9 mouse cellular contexts compared by ENCODE assay signal in genomic region chr11:118102838-118103237, GRCm38 (mm10). TPM values are rescaled to one million over a fixed set of nuclear protein-coding genes. Genes with fewer than 3 reads are reported as not detected.
DNase-seq lines count a peak whose midpoint lies in the region; ATAC-seq lines count a peak whose summit lies in the region.
"Had no signal": no experiment of that assay in that cellular context is flagged by ENCODE, and none has a peak within 500 bp of the region (broad histone marks: within the 10 kb centered on the region; RNA-seq: fewer than 3 reads in every experiment).

No protein-coding gene starts in this region.

- H3K9me3 ChIP-seq in midbrain, embryonic 10.5 days (replicated peaks): no peaks in the 10 kb centered on the region
- H3K9me3 ChIP-seq in midbrain, embryonic 15.5 days: no peaks in the 10 kb centered on the region
- H3K9me3 ChIP-seq in limb, embryonic 11.5 days (ENCODE audit: control insufficient read depth, low read length): no peaks in the 10 kb centered on the region
- no peaks in the 10 kb centered on the region for H3K9me3 ChIP-seq in stomach, embryonic 15.5 days
- H3K9me3 ChIP-seq: embryonic facial prominence, embryonic 15.5 days had no signal

- H3K27ac ChIP-seq in midbrain, embryonic 10.5 days (replicated peaks): no peak overlapping the region
- no peak overlapping the region for H3K27ac ChIP-seq in midbrain, embryonic 15.5 days
- H3K27ac ChIP-seq in limb, embryonic 11.5 days (replicated peaks; ENCODE audit: low read depth, low read length): no peak overlapping the region
- H3K27ac ChIP-seq in stomach, embryonic 15.5 days: no peak overlapping the region
- H3K27ac ChIP-seq: embryonic facial prominence, embryonic 15.5 days had no signal

- WGBS in midbrain, embryonic 10.5 days: 62% methylated on average over 3 of the region's 3 CpGs
- 61% methylated on average over 3 of the region's 3 CpGs for WGBS in midbrain, embryonic 15.5 days
- WGBS in limb, embryonic 11.5 days: 65% methylated on average over 3 of the region's 3 CpGs
- WGBS in stomach, embryonic 15.5 days: 46% methylated on average over 3 of the region's 3 CpGs

- no peaks in the 10 kb centered on the region for H3K36me3 ChIP-seq in midbrain, embryonic 10.5 days
- no peaks in the 10 kb centered on the region for H3K36me3 ChIP-seq in midbrain, embryonic 15.5 days (replicated peaks)
- no peaks in the 10 kb centered on the region for H3K36me3 ChIP-seq in limb, embryonic 11.5 days (ENCODE audit: control insufficient read depth, insufficient read depth, low read length)
- no peaks in the 10 kb centered on the region for H3K36me3 ChIP-seq in stomach, embryonic 15.5 days
- H3K36me3 ChIP-seq: embryonic facial prominence, embryonic 15.5 days had no signal

- DNase-seq in midbrain, embryonic 10.5 days (ENCODE audit: low spot score): peak; percentile 81
- peak; percentile 89 for DNase-seq in cerebellum, adult 9-10 months
- peak; percentile 88 for DNase-seq in gastrocnemius, adult 18-20 months (ENCODE audit: low spot score)
- peak; percentile 91 for DNase-seq in kidney, adult 9 months
- DNase-seq in limb, embryonic 11.5 days (ENCODE audit: low spot score): peak; percentile 93
- DNase-seq in naive thymus-derived CD4-positive, alpha-beta T cell, adult 2 months (ENCODE audit: low read depth): peak; percentile 98

- ATAC-seq in midbrain, embryonic 15.5 days (replicated peaks): no peak
- no peak for ATAC-seq in limb, embryonic 11.5 days (ENCODE audit: insufficient number of reproducible peaks, low FRiP score, low TSS enrichment, low read depth)
- 0 out of 2 replicates have a peak, but pooled peaks have one; percentile 44 for ATAC-seq in stomach, embryonic 15.5 days (ENCODE audit: insufficient read depth, low FRiP score, low read depth)

- no peaks in the 10 kb centered on the region for H3K27me3 ChIP-seq in midbrain, embryonic 10.5 days (ENCODE audit: low read depth, poor library complexity, severe bottlenecking)
- H3K27me3 ChIP-seq in midbrain, embryonic 15.5 days (replicated peaks): no peaks in the 10 kb centered on the region
- H3K27me3 ChIP-seq in limb, embryonic 11.5 days (ENCODE audit: control insufficient read depth, insufficient read depth, low read length): no peaks in the 10 kb centered on the region
- H3K27me3 ChIP-seq in stomach, embryonic 15.5 days (replicated peaks): no peaks in the 10 kb centered on the region
- H3K27me3 ChIP-seq: embryonic facial prominence, embryonic 15.5 days had no signal

- H3K4me2 ChIP-seq in midbrain, embryonic 15.5 days: no peak overlapping the region
- no peak overlapping the region for H3K4me2 ChIP-seq in limb, embryonic 11.5 days (ENCODE audit: low read depth, severe bottlenecking)
- H3K4me2 ChIP-seq in stomach, embryonic 15.5 days: no peak overlapping the region
- H3K4me2 ChIP-seq: embryonic facial prominence, embryonic 15.5 days had no signal

- H3K4me3 ChIP-seq in midbrain, embryonic 10.5 days: no peak overlapping the region
- no peak overlapping the region for H3K4me3 ChIP-seq in midbrain, embryonic 15.5 days
- no peak overlapping the region for H3K4me3 ChIP-seq in limb, embryonic 11.5 days (ENCODE audit: low read depth, low read length)
- no peak overlapping the region for H3K4me3 ChIP-seq in stomach, embryonic 15.5 days (replicated peaks)
- H3K4me3 ChIP-seq: embryonic facial prominence, embryonic 15.5 days had no signal

- 0 out of 2 replicates have a peak, but pooled peaks cover 3% of the 10 kb centered on the region for H3K4me1 ChIP-seq in midbrain, embryonic 10.5 days
- no peaks in the 10 kb centered on the region for H3K4me1 ChIP-seq in midbrain, embryonic 15.5 days
- no peaks in the 10 kb centered on the region for H3K4me1 ChIP-seq in limb, embryonic 11.5 days (ENCODE audit: control insufficient read depth, insufficient read depth, low read length)
- H3K4me1 ChIP-seq in stomach, embryonic 15.5 days: no peaks in the 10 kb centered on the region

- H3K9ac ChIP-seq in midbrain, embryonic 15.5 days: no peak overlapping the region
- no peak overlapping the region for H3K9ac ChIP-seq in limb, embryonic 11.5 days (ENCODE audit: low read length)
- H3K9ac ChIP-seq in stomach, embryonic 15.5 days: no peak overlapping the region
- H3K9ac ChIP-seq: embryonic facial prominence, embryonic 15.5 days had no signal

RNA-seq across cellular contexts. Expression of gene Dnah17, which starts 27.6 kb away (rescaled TPM):
- polyA plus RNA-seq in midbrain, embryonic 10.5 days (2016; fragmentation: Nextera tagmentation; extraction: Ambion mirVana): 0.14 and 0.17 TPM in 2 replicates
- polyA plus RNA-seq in midbrain, embryonic 15.5 days (2015; fragmentation: Nextera tagmentation; extraction: Ambion mirVana): 0.23 and 0.34 TPM in 2 replicates
- total RNA-seq in gastrocnemius, adult 18-20 months (2021): under 1 TPM; 0.09 to 0.11 TPM
- 0.11 TPM in 2 replicates for polyA plus RNA-seq in limb, embryonic 11.5 days (2014; fragmentation: Nextera tagmentation; extraction: Ambion mirVana)
- 0.10 and 0.15 TPM in 2 replicates for polyA plus RNA-seq in stomach, embryonic 15.5 days (2015; fragmentation: Nextera tagmentation; extraction: Ambion mirVana)
